Mouse (Mus musculus): ENCODE measurements at regions not wholly inside any gene's neighbourhood (a gene's known extent, or its start where the extent isn't known, plus 50 kb on each side); places are given as distances from the start of the nearest gene placed in this dataset.
"Not testable (repeated sequence)": the region's sequence is repeated elsewhere in the genome, so short reads cannot be mapped to it uniquely, and the experiment has no call there.

- not testable (repeated sequence) for H3K4me2 ChIP-seq (replicated peaks); H3K27ac ChIP-seq (replicated peaks); H3K9ac ChIP-seq (replicated peaks); H3K36me3 ChIP-seq; H3K9me3 ChIP-seq; H3K27me3 ChIP-seq; ATAC-seq (ENCODE audit: low FRiP score, low read depth); H3K4me1 ChIP-seq; H3K4me3 ChIP-seq
- 89% methylated on average over 2 of the region's 3 CpGs for WGBS
Observed at GRCm38 (mm10) chr8:20285523-20285922, 77.5 kb downstream of the Gm15319 start.

GRCm38 (mm10) chr8:20284856-20285255 lies 78.2 kb downstream of the Gm15319 start:
- not testable (repeated sequence) for H3K27me3 ChIP-seq; H3K9me3 ChIP-seq; H3K36me3 ChIP-seq; H3K9ac ChIP-seq (replicated peaks); H3K4me1 ChIP-seq; H3K4me2 ChIP-seq (replicated peaks); H3K27ac ChIP-seq (replicated peaks); H3K4me3 ChIP-seq; ATAC-seq (ENCODE audit: low FRiP score, low read depth)
- WGBS, result 82% methylated on average over 6 of the region's 6 CpGs

DNA sequence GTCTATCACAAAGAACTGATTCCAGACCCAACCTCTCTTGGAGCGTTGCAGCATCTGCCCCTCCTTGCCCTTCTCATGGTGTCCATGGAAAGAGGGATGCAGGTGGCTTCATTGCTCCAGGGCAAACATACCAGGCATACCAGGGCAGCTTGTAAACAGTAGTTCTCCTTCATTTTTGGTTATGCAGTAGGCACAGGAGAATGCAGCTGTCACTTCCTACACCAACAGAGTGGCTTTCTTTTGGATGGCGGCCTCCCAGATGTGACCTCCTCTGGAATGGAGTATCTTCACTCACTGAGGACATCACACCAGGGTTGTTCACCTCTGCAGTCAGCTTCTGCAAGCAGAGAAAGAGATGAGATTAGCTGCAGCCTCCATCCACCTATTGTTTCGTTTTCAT lies 79.9 kb downstream of the Gm15319 start:
- WGBS, result 89% methylated on average over 1 of the region's 3 CpGs
- not testable (repeated sequence) for H3K4me1 ChIP-seq; H3K4me2 ChIP-seq (replicated peaks); H3K36me3 ChIP-seq; H3K27ac ChIP-seq (replicated peaks); H3K27me3 ChIP-seq; H3K9ac ChIP-seq (replicated peaks); ATAC-seq (ENCODE audit: low FRiP score, low read depth); H3K4me3 ChIP-seq; H3K9me3 ChIP-seq

DNA sequence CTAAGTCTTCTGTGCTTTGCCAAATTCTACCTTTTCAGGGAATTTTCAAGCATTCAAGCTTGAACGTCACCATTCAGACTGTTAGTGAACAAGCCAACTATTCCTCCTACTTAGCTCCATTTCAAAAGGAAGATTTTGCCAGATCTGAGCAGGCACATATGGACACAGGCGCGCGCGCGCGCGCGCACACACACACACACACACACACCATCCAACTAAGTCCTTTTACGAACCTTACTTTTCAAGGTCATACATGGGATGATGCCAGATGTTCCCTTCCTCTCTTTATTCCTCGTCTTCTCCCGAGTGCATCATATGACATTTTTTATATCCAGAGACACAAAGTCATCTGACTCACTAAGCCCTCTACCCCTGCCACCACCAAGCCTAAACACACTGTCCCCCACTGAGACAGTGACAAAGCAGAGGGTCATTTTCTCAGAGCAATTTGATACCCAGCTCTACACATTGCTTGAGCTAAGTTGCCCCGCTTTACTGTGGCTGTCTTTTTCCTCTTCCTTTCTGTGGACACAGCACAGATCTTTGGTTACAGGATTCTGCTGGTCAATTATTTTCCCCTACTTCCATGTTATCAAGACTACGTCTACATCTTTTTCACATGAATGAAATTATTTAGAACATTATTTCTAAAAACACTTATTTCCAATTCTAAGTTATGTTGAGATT lies 81.7 kb downstream of the Gm15319 start:
- H3K27ac ChIP-seq (replicated peaks); H3K36me3 ChIP-seq; H3K27me3 ChIP-seq; H3K9ac ChIP-seq (replicated peaks); H3K9me3 ChIP-seq; H3K4me2 ChIP-seq (replicated peaks); H3K4me3 ChIP-seq; ATAC-seq (ENCODE audit: low FRiP score, low read depth); H3K4me1 ChIP-seq: not testable (repeated sequence)
- WGBS, result 92% methylated on average over 14 of the region's 14 CpGs

DNA sequence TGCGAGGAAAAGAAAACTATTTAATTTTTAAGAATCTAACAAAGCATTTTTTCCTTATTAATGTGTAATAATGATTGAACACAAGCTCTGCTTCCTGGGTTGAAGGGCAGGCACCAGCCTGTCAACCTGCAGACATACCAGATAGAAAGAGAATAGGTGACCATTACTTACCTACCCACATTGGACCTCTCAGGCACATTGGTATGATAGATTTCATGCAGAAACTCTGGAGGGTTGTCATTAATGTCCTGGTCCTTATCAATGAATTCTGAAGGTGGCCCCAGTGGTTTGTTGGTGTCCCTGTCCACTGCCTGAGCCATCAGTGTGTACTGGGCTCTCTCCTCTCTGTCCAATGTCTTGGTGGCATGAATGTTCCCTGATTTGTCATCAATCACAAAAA lies 85.3 kb downstream of the Gm15319 start:
- not testable (repeated sequence) for H3K9ac ChIP-seq (replicated peaks)

DNA sequence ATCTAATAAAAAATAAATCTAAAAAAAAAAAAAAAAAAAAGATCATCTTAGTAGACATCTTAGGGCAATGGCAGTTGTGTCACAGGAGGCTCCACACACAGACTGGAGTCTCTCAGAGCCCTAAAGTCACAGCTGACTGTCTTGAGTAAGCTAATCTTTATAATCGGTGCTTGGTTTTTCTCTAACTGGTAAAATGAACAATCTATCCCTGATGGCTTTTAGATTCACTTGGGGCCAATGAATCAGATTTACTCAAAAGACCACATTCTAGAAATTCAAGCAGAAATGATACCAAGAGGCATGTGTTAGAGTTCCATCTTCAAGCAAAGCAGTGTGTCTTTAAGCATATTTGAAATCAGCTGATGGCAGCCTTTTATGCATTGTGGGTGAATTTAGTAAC lies 86.3 kb downstream of the Gm15319 start:
- not testable (repeated sequence) for H3K9ac ChIP-seq (replicated peaks); ATAC-seq (ENCODE audit: low FRiP score, low read depth); H3K4me3 ChIP-seq; H3K36me3 ChIP-seq; H3K9me3 ChIP-seq; H3K27ac ChIP-seq (replicated peaks); H3K27me3 ChIP-seq; H3K4me2 ChIP-seq (replicated peaks); H3K4me1 ChIP-seq
- WGBS, result 91% methylated on average over 1 of the region's 1 CpGs

More for the DNA sequence above, 85.3 kb downstream of the Gm15319 start:
- H3K4me2 ChIP-seq (replicated peaks); H3K27ac ChIP-seq (replicated peaks); H3K36me3 ChIP-seq; ATAC-seq (ENCODE audit: low FRiP score, low read depth); H3K4me1 ChIP-seq; H3K27me3 ChIP-seq; H3K9me3 ChIP-seq; H3K4me3 ChIP-seq: not testable (repeated sequence)
- WGBS, result no CpG with 5 or more reads among the region's 1 CpGs

- not testable (repeated sequence) for H3K4me3 ChIP-seq; H3K27ac ChIP-seq (replicated peaks); ATAC-seq (ENCODE audit: low FRiP score, low read depth); H3K27me3 ChIP-seq; H3K4me1 ChIP-seq; H3K9ac ChIP-seq (replicated peaks); H3K4me2 ChIP-seq (replicated peaks); H3K9me3 ChIP-seq; H3K36me3 ChIP-seq
- WGBS, result 85% methylated on average over 4 of the region's 5 CpGs
Observed at GRCm38 (mm10) chr8:20273844-20274243, 89.2 kb downstream of the Gm15319 start.

DNA sequence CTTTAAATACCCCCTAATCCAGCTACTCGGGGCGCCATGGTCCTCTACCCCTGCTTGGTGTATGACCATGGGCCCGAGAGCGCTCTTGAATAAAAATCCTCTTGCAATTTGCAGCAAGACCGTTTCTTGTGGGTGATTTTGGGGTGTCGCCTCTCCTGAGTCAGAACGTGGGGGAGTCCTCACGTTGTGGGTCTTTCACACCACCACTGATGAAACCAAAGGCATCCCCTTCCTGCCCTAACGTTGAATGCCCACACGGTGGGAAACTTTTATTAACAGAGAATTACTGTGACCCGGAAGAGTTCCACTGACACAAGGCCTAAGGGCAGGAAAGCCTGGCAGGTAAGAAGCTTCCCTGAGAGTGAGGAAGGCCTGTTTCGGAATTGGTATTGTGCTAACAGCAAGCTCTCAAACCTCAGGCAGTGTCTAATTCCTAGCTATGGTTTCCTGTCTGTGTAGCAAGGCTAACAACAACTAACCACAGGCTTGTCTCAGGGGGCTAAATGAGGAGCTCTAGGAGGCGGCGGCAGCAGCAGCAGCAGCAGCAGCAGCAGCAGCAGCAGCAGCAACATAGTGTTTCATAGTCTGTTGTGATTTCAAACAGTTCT lies 95.4 kb downstream of the Gm15319 start:
- not testable (repeated sequence) for H3K4me1 ChIP-seq; H3K27me3 ChIP-seq; H3K4me2 ChIP-seq (replicated peaks); ATAC-seq (ENCODE audit: low FRiP score, low read depth); H3K9me3 ChIP-seq; H3K36me3 ChIP-seq; H3K27ac ChIP-seq (replicated peaks); H3K4me3 ChIP-seq; H3K9ac ChIP-seq (replicated peaks)
- 83% methylated on average over 14 of the region's 14 CpGs for WGBS

GRCm38 (mm10) chr8:20266776-20267175 lies 96.2 kb downstream of the Gm15319 start:
- not testable (repeated sequence) for H3K9me3 ChIP-seq; H3K36me3 ChIP-seq; H3K4me2 ChIP-seq (replicated peaks); H3K9ac ChIP-seq (replicated peaks); H3K27ac ChIP-seq (replicated peaks); H3K4me1 ChIP-seq; ATAC-seq (ENCODE audit: low FRiP score, low read depth); H3K27me3 ChIP-seq; H3K4me3 ChIP-seq
- WGBS, result 84% methylated on average over 3 of the region's 3 CpGs

DNA sequence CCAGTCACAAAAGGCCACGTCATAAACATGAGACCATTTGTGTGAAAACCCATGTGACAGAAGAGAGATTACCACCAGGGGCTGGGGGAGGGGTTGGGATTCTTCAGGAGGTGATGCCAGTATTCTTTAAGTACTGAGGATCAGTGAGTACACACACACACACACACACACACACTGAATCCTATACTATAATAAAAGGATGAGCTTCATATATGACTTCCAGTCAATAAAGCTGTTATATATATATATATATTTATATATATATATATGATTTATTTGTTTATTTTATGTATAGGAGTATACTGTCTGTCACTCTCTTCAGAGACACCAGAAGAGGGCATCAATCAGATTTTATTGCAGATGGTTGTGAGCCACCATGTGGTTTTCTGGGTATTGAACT lies 98.4 kb downstream of the Gm15319 start:
- 84% methylated on average over 1 of the region's 1 CpGs for WGBS
- not testable (repeated sequence) for ATAC-seq (ENCODE audit: low FRiP score, low read depth)

DNA sequence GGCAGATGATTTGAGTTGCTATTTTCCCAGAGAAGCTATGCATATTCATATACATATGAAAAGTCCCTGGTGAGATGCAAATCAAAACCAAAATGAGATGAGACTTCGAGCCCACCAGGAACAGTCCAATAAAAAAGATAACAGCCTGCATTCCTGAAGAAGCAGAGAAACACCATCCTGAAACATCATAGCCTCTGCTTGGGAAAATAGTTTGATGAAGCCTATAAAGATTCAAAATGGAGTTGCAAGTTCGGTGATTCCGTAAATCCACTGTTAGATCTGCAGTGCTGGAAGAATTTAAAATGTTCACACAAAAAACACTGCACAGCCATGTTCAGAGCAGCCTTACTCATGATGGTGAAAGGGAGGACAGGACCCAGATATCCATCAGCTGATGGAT lies 98.9 kb downstream of the Gm15319 start:
- H3K9me3 ChIP-seq; H3K4me3 ChIP-seq; ATAC-seq (ENCODE audit: low FRiP score, low read depth); H3K36me3 ChIP-seq; H3K27me3 ChIP-seq; H3K4me2 ChIP-seq (replicated peaks); H3K27ac ChIP-seq (replicated peaks); H3K9ac ChIP-seq (replicated peaks); H3K4me1 ChIP-seq: not testable (repeated sequence)
- 92% methylated on average over 3 of the region's 3 CpGs for WGBS

More for the DNA sequence above, 98.4 kb downstream of the Gm15319 start:
- not testable (repeated sequence) for H3K27ac ChIP-seq (replicated peaks); H3K4me2 ChIP-seq (replicated peaks); H3K36me3 ChIP-seq; H3K4me1 ChIP-seq; H3K9ac ChIP-seq (replicated peaks); H3K9me3 ChIP-seq; H3K27me3 ChIP-seq; H3K4me3 ChIP-seq

- H3K9me3 ChIP-seq; H3K9ac ChIP-seq (replicated peaks); ATAC-seq (ENCODE audit: low FRiP score, low read depth); H3K4me2 ChIP-seq (replicated peaks); H3K4me3 ChIP-seq; H3K27me3 ChIP-seq; H3K4me1 ChIP-seq; H3K27ac ChIP-seq (replicated peaks); H3K36me3 ChIP-seq: not testable (repeated sequence)
- WGBS, result 80% methylated on average over 6 of the region's 7 CpGs
Observed at GRCm38 (mm10) chr8:20262847-20263570, 100.0 kb downstream of the Gm15319 start.
